Mouse (Mus musculus) forebrain, embryonic 14.5 days (tissue): Measurements from ENCODE around the gene Tbcc. TPM values are rescaled to one million over a fixed set of nuclear protein-coding genes. Genes with fewer than 3 reads are reported as not detected.
A peak's percentile ranks its signal among the peaks of the same experiment; 100 is the strongest.

ENCODE experiments used
- ATAC-seq: fragments of 200-750 bp; cut with Nextera tagmentation; 2 replicates; pipeline ENCODE4 v1.8.0; 2017; ENCODE audit warnings: mild to moderate bottlenecking, moderate library complexity
- DNase-seq: peaks from one replicate; pipeline ENCODE4 v3.0.0-alpha.2; 2015; ENCODE audit warnings: low spot score
- H3K27ac ChIP-seq: fragments of 300-500 bp; sonication (generic); 2 replicates; pipeline ENCODE4 v1.5.1; 2014; ENCODE audit warnings: low read depth, mild to moderate bottlenecking, control low read depth, low read length, moderate library complexity
- H3K27me3 ChIP-seq: fragments of 300-500 bp; sonication (generic); replicated peaks from 2 replicates; pipeline ENCODE4 v1.6.1; 2014; ENCODE audit warnings: low read length, control low read depth, mixed read lengths; ENCODE audit not compliant: control insufficient read depth, insufficient read depth
- H3K36me3 ChIP-seq: fragments of 300-500 bp; sonication (generic); 2 replicates; pipeline ENCODE4 v1.6.1; 2014; ENCODE audit warnings: low read length, control low read depth; ENCODE audit not compliant: control insufficient read depth, insufficient read depth
- H3K4me1 ChIP-seq: fragments of 300-500 bp; sonication (generic); 2 replicates; pipeline ENCODE4 v1.6.1; 2014; ENCODE audit warnings: antibody characterized with exemption, low read length, control low read depth; ENCODE audit not compliant: control insufficient read depth, insufficient read depth
- H3K4me2 ChIP-seq: fragments of 300-500 bp; sonication (generic); 2 replicates; pipeline ENCODE4 v1.6.1; 2014; ENCODE audit warnings: mild to moderate bottlenecking, control low read depth, low read length
- H3K4me3 ChIP-seq: fragments of 300-500 bp; sonication (generic); 2 replicates; pipeline ENCODE4 v1.5.1; 2014; ENCODE audit warnings: low read depth, low read length, control low read depth
- H3K9ac ChIP-seq: fragments of 300-500 bp; sonication (generic); 2 replicates; pipeline ENCODE4 v1.6.1; 2014; ENCODE audit warnings: mild to moderate bottlenecking, low read length, control low read depth, moderate library complexity
- H3K9me3 ChIP-seq: fragments of 300-500 bp; sonication (generic); replicated peaks from 2 replicates; pipeline ENCODE4 v1.6.1; 2016; ENCODE audit warnings: low read length, control low read depth, mixed read lengths; ENCODE audit not compliant: control insufficient read depth
- WGBS: fragments of 180-500 bp; shearing (Covaris S2); extraction: QIAGEN DNeasy Blood & Tissue Kit; methylation state at CpG from one replicate; pipeline ENCODE4 v1.1.7; 2014; 5-methylcytosine and 5-hydroxymethylcytosine counted together
- polyA plus RNA-seq: library from polyadenylated mRNA; unstranded; fragments of >200 nt; fragmentation: Nextera tagmentation; extraction: Ambion mirVana; gene quantifications from 2 replicates; pipeline ENCODE4 v1.2.1, GENCODE M21; 2014

Tbcc gene
- polyA plus RNA-seq, 1 experiment from 2014 or later: 66.4 TPM

DNA sequence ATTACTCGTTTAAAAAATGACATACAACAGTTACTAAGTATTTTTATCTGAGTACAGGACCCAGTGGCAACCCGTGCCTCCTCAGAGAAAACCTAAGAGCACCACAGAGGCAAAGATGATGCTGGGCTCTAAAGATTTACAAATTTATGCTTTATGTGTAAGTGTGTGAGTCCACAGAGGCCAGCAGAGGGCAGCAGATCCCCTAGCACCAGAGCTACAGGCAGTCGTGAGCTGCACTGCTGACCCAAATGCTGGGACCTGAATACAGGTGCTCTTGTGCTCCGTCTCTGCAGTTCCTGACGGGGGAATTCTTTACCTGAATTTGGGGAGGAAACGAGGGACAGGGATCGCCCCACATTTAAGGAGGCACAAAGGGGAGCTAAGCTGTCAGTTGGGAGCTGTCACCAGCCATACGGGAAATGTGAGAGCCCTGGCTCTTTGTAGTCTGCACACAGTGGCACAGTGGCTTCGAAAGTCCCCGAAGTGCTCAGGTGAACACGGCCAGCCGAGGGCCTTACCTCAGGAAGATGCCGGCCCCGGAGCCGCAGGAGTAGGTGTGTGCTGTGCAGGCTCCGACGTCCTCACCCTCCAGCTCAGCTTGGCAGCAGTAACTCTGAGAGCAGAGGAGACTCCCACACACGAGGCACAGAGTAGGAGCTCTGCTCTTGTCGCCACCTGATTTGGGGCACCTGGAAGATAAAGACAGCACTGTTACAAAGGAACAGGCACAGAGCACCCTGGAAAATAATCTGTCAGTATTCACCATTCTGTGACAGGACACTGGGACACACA is 43.3 kb downstream of the Tbcc start:
- Histone ChIP-seq H3K9me3 (no peaks in the 10 kb centered on the region), H3K4me3 (no peak overlapping the region), H3K36me3 (peaks cover 94% of the 10 kb centered on the region), H3K4me2 (no peak overlapping the region), H3K27ac (no peak overlapping the region), H3K27me3 (no peaks in the 10 kb centered on the region), H3K4me1 (no peaks in the 10 kb centered on the region), H3K9ac (no peak overlapping the region)
- peak; percentile 46; the same call in 1 of the 2 replicates for ATAC-seq
- 82% methylated on average over 19 of the region's 19 CpGs for WGBS
- peak; percentile 71 for DNase-seq

DNA sequence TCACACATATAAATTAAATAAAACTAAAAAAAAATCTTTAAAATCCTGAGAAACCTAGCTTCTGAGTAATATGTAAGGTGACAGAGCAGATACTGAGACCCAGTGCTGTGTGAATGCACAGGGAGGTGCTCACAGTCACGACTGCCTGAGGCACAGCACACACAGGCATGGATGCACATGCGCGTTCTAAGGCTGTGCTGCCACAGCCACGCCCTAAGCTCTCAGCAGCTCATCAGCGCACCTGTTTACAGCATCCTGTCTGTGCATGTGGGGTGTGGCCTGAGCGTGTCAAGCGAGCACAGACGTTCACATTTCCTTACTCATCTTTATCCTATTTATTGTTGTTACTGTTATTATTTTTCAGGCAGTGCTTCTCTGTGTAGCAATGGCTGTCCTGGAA is 50.0 kb downstream of the Tbcc start:
- peaks cover 98% of the 10 kb centered on the region for H3K36me3 ChIP-seq
- no peaks in the 10 kb centered on the region for H3K9me3 ChIP-seq
- DNase-seq: no peak
- no peak overlapping the region for H3K4me3 ChIP-seq
- WGBS: 94% methylated on average over 8 of the region's 8 CpGs
- no peak for ATAC-seq
- H3K27me3 ChIP-seq: no peaks in the 10 kb centered on the region
- no peak overlapping the region for H3K27ac ChIP-seq
- no peaks in the 10 kb centered on the region for H3K4me1 ChIP-seq
- H3K4me2 ChIP-seq: no peak overlapping the region
- H3K9ac ChIP-seq: no peak overlapping the region

Other genes starting within 250 kb of the Tbcc start
- gene Klc4, start 244.7 kb upstream of the Tbcc start, polyA plus RNA-seq: 34.7 and 38.8 TPM in 2 replicates
- 83.3 and 108 TPM in 2 replicates for gene Mrpl2, start 244.5 kb upstream of the Tbcc start, polyA plus RNA-seq
- gene Cul7, start 240.3 kb upstream of the Tbcc start, polyA plus RNA-seq: 28.3 and 30.2 TPM in 2 replicates
- 30.1 and 31.4 TPM in 2 replicates for gene Rrp36, start 216.3 kb upstream of the Tbcc start, polyA plus RNA-seq
- gene Mea1, start 211.9 kb upstream of the Tbcc start, polyA plus RNA-seq: 243 and 265 TPM in 2 replicates
- 147 and 164 TPM in 2 replicates for gene Klhdc3, start 209.8 kb upstream of the Tbcc start, polyA plus RNA-seq
- 73.9 and 78.0 TPM in 2 replicates for gene Ppp2r5d, start 185.6 kb upstream of the Tbcc start, polyA plus RNA-seq
- gene Pex6, start 179.2 kb upstream of the Tbcc start, polyA plus RNA-seq: 16.9 and 17.6 TPM in 2 replicates
- gene Gnmt, start 161.5 kb upstream of the Tbcc start, polyA plus RNA-seq: 0.58 and 0.79 TPM in 2 replicates
- gene Cnpy3, start 138.5 kb upstream of the Tbcc start, polyA plus RNA-seq: 54.1 and 57.5 TPM in 2 replicates
- 0.22 TPM in 1 of 2 replicates, not detected in the other for gene Ptcra, start 127.0 kb upstream of the Tbcc start, polyA plus RNA-seq
- gene 2310039H08Rik, start 118.0 kb upstream of the Tbcc start, polyA plus RNA-seq: 63.9 and 89.9 TPM in 2 replicates
- 108 and 110 TPM in 2 replicates for gene Rpl7l1, start 108.0 kb upstream of the Tbcc start, polyA plus RNA-seq
- gene Bicral, start 32.2 kb upstream of the Tbcc start, polyA plus RNA-seq: 7.5 and 8.5 TPM in 2 replicates
- gene Prph2, start 19.8 kb downstream of the Tbcc start, polyA plus RNA-seq: not detected in 2 replicates
- gene Ubr2, start 119.9 kb downstream of the Tbcc start, polyA plus RNA-seq: 14.7 and 19.3 TPM in 2 replicates